Mouse (Mus musculus) adrenal gland, postnatal 10 days (tissue): ENCODE measurements around the gene Smbd1. TPM values are rescaled to one million over a fixed set of nuclear protein-coding genes. Genes with fewer than 3 reads are reported as not detected.
A peak's percentile ranks its signal among the peaks of the same experiment; 100 is the strongest.

ENCODE experiments used
- DNase-seq: peaks from one replicate; pipeline ENCODE4 v3.0.0; 2021; ENCODE audit warnings: mixed read lengths
- total RNA-seq, 2 experiments: library from RNA; stranded (reverse); gene quantifications; 2 replicates each; pipeline ENCODE4 v1.2.3; 2021

Smbd1 gene
- total RNA-seq, 2 experiments from 2014 or later: not detected

DNA sequence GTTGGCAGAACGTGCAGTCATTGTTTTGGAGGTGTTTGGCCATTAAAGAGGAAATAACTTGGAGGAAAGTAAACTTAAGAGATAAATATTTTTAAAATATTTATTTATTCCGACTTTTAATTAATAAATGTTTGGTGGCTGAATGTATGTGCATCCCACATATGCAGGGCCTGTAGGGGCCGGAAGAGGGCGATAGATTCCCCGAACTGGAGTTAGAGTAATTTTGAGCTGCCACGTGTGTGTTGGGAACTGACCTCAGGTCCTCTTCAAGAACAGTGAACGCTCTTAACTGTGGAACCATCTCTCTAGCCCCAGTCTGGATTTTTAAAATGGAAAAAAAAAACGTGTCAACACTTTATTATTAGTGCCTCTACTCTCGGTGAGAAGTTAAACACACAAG, 3.1 kb upstream of the Smbd1 start:
- no peak for DNase-seq

DNA sequence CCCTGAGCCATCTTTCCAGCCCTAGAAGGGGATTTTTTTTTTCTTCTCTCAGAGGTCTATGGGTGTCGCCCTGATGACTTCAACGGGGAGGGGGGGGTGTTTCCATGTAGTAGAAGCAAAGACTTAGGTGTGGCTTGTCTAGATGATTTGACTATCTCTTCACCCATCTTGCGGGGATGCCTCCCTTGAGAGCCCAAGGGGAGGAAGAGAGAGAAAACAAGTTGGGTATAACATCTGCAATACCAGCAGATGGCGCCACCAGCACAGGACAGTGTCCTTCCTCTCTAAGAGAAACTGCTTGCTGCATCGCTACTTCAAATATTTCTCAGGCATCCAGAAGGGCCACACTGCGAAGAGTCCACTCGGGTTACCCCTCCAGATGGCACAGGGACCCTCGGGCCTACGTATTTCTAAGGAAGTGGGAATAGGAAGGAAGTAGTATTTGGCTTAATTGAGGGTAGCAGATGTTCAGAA, 2.6 kb upstream of the Smbd1 start:
- peak; percentile 91 for DNase-seq

DNA sequence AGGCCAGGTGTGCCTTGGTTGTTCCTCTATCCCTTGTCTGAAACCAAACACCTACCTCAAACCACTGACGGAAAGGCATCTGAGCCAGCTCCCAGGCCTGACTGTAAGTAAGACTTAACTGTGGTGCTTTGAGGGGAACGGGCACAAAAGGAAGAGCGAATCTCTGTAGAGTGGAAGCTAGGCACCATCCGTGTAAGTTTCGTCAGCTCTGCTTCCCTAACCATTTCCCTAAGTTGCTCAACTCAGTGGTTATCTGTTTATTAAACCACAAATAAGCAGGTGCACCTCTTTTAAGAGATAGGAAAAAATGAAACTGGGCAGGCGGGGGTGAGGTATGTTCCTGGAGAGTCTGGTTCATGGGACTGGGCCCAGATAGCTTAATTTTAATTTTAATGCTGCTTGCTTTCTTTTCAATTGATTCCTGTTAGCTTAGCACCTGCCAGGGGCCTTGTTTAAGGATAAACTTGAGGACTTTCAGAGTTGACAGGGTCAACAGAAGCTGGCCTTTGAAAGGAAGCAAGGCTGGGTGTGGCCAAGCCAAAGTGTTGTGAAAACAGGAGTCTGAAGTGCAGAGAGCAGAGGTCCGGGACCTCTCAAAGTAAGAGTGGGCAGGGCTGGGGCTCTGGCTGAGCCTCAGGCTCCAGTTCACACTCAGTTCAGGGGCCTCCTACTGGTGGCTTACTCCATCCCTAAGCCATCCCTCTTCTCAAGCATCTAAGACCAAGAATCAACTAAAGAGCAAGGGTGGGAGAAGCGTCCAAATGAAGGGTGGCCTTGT, 2.7 kb downstream of the Smbd1 start:
- no peak for DNase-seq

DNA sequence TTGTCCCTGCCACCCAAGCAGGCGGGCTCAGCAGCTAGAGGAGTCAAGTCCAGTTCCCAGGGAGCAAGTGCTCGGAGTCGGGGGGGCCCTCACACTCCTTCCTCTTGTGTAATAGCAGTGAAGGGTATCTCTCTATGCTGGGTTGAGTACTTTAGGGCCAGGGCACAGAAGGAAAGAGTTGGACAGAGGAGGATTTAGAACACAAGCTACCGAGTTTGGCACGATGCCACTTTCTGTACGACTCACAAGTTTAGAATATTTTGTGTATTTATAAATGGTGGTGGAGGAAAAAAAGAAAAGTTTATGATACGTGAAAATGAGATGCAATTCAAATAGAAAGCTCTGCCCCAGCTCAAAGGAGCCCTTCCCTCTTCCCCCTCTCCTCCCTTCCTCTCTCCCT, 5.1 kb downstream of the Smbd1 start:
- no peak for DNase-seq

DNA sequence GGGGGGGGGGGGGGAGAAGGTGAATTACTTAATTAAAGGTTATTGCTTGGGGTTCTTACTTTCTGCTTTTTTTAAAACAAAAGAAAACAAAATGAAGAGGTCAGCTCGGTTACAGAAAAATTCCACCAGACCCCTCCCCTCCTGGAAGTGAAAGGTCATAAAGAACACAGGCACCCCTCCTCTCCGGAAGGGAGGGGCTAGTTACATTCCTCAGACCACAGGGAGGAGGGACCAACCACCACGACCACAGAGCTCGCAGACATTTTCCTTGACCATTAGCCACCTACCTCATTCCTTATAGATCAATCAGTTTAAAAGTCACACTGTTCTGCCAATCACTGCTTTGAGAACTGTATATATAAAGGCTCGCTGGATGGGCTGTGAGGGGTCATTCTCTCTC, 6.4 kb downstream of the Smbd1 start:
- no peak for DNase-seq

DNA sequence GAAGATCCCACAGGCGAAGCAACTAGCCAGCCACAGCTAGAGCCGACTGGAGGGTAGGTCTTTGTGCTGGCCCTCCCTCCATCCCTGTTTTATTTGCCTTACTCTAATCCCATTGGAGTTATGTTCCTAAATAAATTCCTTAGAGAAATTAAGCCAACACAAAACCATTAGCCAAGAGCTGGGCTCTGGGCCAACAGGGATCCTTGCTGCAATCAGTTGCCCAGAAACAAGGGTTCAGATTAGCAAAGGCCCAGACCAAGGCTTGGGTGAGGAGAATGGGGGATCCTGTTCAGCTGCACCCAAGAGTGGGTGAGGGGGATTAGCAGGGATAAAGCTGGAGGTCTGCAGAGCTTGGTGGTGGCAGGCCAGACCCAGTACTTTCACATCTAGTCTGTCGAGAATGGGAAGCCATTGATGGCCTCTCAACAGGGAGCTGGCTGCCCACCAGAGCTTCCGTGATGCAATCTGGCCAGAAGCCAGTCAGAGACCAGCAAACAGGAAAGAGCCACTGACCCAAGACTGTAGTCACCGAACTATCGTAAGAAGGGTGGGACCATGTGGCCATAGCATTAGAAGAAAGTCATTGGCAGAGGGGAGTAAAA, 6.9 kb downstream of the Smbd1 start:
- peak; percentile 83 for DNase-seq

DNA sequence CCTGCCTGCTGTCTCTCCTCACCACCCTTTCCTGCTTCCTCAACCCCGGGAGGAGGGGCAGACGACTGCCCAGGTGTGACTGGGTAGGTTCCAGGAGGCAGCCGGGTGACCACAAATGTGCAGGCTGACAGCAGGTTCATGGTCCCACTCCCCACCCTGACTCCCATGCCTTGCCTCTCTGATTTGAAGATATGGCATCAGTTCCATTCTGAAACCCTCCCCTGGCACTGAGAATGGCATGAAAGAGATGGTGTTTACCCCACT, 12.9 kb downstream of the Smbd1 start, which contains the start of gene Muc20:
Muc20 (minus strand) TSS at position 10 of the 264 bp plus-strand sequence.
- DNase-seq: no peak

DNA sequence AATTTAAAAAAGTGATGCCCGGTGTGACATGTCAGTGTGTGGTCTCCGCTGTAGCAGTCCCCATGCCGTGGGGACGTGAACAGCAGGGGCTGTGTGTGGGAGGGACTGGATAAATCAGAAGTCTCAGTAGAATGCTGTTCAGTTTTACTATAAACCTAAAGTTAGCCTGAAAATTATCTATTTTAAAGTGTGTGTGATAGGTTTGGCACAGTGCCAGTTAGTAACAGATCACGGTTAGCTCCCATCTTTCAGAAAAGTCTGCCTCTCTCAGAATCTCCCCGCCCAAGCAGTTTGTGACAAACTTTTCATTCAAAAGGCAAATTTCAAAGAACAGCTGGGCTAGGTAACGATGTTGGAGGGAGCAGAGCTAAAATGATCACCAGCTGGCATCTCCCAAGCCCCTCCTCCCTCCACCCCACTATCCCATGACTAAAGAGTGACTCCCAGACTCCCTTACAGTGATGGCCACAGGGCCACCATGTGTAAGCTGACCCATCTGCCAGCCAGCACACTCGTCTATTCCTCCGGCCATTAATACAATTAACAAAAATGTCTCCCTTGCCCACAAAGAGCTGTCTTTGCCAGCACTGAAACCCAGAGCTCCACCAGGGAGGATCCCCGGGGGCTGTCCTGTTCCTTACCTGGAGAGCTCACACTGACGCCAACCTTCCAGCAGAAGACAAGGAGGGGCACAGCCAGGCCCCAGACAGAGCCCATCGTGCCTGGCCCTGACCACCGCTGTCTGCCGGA, 13.4 kb downstream of the Smbd1 start:
- no peak for DNase-seq

DNA sequence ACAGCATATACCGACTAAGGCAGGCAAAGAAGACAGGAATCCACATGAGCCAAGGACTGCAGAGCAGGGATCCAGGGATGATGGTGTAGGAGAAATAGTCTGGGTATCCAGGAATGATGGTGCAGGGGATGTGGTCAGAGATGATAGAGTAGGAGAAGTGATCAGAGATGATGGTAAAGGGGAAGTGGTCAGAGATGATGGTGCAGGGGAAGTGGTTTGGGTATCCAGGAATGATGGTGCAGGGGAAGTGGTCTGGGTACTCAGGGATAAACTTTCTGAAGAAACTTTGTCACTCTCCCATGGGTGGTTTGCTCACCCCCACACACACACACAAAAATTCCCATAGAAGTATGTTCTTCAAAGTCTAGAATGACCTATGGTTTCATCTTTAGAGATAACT, 15.1 kb downstream of the Smbd1 start:
- no peak for DNase-seq

DNA sequence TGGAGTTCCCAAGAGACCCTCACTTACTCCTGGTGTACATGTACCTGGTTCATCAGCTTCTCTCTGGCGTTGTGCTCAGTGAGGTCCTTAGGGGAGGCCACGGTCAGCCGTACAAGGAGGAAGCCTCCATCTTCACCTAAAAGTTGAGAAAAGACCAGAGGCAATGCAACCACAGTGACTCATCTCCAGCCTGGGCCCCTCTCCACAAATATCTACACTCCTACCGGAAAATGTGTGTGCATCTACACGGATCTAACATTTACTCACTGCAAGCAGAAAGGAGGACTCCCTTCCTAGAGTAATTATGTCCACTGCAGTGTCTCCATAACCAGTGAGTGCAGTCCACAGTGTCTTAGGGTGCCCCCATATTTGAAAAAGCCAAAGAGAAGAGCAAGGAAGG, 20.2 kb downstream of the Smbd1 start:
- no peak for DNase-seq

DNA sequence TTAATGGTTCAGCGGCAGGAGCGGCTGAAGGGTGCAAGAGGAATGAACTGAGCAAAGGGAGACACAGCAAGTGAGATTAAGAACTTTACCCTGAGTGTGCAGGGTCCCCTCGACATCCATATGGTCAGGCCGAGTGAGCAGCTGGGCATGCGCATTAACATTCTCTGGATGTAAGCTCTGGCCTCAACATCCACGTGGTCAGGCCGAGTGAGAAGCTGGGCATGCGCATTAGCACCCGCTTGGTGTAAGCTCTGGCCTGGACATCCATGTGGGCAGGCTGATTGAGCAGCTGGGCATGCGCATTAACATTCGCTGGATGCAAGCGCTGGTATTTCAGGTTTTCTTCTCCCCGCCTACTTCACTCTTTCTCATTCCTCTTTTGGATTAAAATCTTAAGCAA, 25.4 kb downstream of the Smbd1 start:
- no peak for DNase-seq

DNA sequence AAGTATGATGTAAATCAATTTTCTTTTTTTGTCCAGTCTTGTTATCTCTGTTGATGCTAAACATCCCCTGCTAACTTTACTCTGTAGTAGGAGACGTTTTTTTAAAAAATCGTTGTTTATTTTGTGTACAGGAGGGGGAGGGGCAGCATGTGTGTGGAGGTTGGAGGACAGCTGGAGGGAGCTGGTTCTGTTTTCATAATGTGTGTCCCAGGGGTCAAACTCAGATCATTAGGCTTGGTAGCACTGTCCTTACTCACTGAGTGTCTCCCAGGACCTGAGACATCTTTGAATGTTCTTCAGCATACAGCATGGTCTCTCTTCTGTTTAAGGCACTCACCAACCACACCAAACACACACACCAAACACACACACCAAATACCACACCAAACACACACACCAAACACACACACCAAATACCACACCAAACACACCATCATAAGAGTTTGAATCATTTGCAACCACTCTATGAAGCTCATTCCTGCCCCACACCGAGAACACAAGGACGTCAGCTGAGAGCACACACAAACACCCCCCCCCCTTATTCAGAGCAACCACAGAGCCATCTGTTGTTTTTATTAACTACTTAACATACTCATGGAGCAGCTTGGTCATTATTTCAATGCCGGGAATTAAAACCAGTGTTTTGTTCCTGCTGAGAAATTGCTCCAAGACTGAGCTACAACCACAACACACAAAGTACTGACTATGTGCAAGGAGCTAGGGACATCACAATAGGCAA, 26.8 kb downstream of the Smbd1 start:
- DNase-seq: no peak

DNA sequence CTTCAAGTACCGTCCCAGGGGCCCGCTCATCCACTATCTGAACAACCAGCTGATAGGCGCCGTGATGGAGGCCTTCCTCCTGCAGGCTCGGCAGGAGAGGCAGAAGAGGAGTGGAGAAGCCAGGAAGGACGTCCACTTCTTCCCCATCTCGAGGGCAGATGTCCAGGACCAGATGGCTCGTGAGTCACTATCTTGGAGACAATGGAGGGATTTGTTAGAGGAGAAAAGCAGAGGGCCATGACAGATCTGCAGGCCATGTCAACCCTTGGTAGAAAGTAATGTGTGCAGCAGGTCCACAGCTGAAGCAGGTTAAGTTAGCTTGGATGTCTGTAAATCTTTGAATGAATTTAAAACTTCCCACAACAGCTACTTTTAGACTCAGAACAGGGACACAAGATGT, 31.3 kb downstream of the Smbd1 start:
- no peak for DNase-seq

DNA sequence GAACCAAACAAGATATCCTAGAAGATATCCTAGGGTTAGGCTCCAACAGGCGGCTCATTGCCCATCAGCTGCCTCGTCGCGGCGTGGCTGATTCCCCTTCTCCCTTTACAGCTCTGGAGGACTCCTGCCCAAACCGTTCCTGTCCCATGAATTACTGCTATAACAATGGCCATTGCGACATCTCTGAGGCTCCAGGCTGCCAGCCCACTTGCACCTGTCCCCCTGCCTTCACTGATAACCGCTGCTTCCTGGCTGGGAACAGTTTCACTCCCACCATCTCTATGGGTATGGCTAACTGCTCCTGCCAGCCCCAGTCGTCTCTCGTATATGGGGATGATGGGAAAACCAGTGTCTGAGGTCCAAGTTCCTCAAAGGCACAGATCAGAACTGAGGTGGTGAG, 33.6 kb downstream of the Smbd1 start:
- DNase-seq: no peak

DNA sequence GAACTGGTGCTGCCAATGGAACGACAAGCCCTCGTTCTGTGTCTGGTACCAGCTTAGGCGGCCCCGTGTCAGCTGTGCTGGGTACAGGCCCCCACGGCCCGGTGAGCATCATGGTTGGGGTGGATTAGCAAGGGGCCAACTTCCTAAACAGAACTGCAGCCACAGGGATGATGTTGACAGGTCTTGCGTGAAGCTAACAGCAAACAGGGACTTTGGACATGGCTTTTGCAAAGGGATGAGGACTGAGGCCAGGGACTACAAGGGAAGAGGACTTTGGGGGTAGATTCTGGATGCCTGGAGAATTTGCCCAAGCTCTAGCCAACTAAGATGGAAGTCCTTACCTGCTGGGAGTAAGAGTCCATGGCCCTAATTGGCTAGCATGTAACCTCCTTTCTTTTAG, 43.4 kb downstream of the Smbd1 start:
- DNase-seq: no peak

DNA sequence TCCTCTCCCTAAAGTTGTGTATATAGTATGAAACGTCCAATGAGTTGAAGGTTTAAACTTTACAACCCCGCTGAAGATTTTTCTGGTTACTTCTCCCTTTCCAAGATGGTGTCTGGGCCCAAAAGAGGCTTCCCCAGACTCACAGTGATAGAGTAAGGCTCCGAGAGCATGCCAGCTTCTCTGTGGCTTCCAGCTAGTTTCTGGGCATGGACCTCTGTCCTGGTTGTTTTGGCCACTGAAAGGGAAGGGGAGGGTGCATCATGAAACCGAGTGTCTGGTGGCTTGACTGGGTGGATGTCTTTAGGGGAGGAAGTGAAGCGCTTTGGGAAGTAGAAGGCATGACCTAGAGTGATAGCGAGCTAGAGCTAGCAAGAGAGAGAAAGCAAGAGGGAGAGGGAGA, 45.3 kb downstream of the Smbd1 start:
- no peak for DNase-seq

DNA sequence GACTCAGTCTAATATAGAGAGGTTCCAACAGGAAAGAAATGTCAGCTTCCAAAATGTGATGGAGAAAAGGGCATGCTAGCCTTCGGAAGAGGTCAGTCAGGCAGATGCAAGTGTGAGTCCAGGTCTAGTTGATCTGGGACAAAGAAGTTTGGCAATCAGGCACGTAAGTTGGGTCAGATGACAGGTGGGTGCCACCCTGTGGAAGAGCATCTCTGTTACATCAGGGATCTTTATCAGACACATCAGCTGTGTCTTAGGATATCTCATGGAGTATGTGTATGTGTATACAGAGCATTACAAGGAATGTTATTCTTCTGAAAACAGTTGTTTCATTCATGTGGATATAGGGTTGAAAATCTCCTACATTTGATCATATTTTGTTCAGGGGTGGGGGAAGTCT, 45.7 kb downstream of the Smbd1 start:
- no peak for DNase-seq

Other genes with a start within 250 kb of the Smbd1 start
- gene Tfrc, start 201.6 kb downstream of the Smbd1 start, total RNA-seq: 100 to 1,000 TPM; 138 to 212 TPM
- gene Tnk2, start 166.6 kb downstream of the Smbd1 start, total RNA-seq: 10 to 100 TPM; 45.1 to 85.2 TPM
- under 1 TPM; 0.12 to 0.27 TPM for gene Muc4, start 74.6 kb downstream of the Smbd1 start, total RNA-seq
- gene Muc20, start 13.0 kb downstream of the Smbd1 start, total RNA-seq: under 1 TPM; 0.21 to 0.33 TPM
- gene Fyttd1, start 67.0 kb upstream of the Smbd1 start, total RNA-seq: 100 to 1,000 TPM; 105 to 114 TPM
- gene Rubcn, start 67.3 kb upstream of the Smbd1 start, total RNA-seq: 10 to 100 TPM; 24.1 to 35.3 TPM
- gene Lrch3, start 103.6 kb upstream of the Smbd1 start, total RNA-seq: 10 to 100 TPM; 30.4 to 43.1 TPM
- 1 to 10 TPM; 2.4 to 3.1 TPM for gene Iqcg, start 245.7 kb upstream of the Smbd1 start, total RNA-seq
- gene Rpl35a, start 246.0 kb upstream of the Smbd1 start, total RNA-seq: 100 to 1,000 TPM; 635 to 640 TPM